Mouse (Mus musculus): Measurements from ENCODE around the gene Tamm41.

Tamm41 gene

GRCm38 (mm10) chr6:115037103-115038094 lies at the start of gene Tamm41:
Gene Tamm41 (minus strand): TSS chr6:115037876.
- DNase-seq (ENCODE audit: low spot score): peak; percentile 45

GRCm38 (mm10) chr6:115085274-115085841 lies 47.7 kb upstream of the Tamm41 start:
- DNase-seq (ENCODE audit: low spot score): no peak

DNA sequence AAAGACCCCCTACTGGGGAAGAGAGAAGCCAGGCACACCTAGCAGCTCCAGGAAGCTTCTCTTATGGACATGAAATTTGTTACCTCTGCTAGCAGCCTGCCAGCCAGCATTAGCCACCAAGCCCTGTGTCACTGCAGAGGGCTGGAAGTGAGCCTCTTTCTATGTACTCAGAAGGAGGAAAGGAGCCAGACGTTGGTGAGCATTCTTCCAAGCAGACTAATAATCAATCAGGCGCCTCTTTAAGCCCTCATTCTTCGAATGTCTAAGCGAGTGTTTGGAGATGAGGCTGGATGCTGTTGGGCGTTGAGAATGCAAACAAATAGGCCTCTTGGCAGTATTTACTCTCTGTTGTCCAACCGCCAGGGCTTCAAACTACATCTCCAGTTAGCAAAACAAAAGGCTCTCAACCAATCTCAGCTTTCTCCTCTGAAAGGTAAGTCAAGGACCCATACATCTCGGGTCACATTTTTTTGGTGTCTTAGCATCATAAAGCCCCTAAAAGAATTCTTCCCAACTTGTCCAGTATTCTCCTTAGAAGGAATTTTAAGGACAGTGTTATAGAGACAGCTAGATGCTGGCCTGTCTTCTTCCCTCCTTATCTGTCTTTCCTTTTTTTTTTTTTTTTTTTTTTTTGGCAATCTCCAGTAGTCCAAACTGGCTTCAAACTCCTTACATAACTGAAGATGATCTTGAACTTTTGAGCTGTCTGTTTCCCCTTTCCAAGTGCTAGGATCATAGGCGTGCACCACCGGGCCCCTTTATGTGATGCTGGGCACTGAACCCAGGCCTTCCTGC lies 39.3 kb upstream of the Tamm41 start:
- no peak for DNase-seq (ENCODE audit: low spot score)

GRCm38 (mm10) chr6:115072024-115072423 lies 34.3 kb upstream of the Tamm41 start:
- no peak for DNase-seq (ENCODE audit: low spot score)

GRCm38 (mm10) chr6:115065411-115066241 lies 27.9 kb upstream of the Tamm41 start:
- no peak for DNase-seq (ENCODE audit: low spot score)

GRCm38 (mm10) chr6:115062605-115063350 lies 25.1 kb upstream of the Tamm41 start:
- DNase-seq (ENCODE audit: low spot score): no peak

- DNase-seq (ENCODE audit: low spot score): no peak
Observed at GRCm38 (mm10) chr6:115059227-115059626, 21.6 kb upstream of the Tamm41 start.

DNA sequence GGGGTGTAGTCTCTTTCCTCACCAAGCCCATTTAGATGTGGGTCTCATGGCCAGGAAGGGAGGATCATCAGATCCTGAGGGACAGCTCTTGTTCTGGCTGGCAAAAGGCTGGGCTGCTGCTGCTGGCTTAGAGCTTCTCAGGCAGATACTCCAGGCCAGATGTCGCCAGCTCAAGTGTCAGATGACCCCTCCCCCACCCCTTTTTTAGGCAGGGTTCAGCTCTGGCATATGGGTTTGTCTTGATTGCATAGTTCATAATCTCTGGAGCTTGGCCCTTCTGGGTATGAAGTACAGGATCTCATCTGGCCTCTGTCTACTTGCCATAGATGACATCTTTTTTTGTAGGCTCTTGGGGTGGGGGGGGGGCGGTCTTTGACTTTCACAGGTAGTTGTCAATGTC lies 19.0 kb upstream of the Tamm41 start:
- DNase-seq (ENCODE audit: low spot score): no peak

GRCm38 (mm10) chr6:115055440-115055839 lies 17.8 kb upstream of the Tamm41 start:
- DNase-seq (ENCODE audit: low spot score): no peak

GRCm38 (mm10) chr6:115051586-115052197 lies 14.0 kb upstream of the Tamm41 start:
- no peak for DNase-seq (ENCODE audit: low spot score)

DNA sequence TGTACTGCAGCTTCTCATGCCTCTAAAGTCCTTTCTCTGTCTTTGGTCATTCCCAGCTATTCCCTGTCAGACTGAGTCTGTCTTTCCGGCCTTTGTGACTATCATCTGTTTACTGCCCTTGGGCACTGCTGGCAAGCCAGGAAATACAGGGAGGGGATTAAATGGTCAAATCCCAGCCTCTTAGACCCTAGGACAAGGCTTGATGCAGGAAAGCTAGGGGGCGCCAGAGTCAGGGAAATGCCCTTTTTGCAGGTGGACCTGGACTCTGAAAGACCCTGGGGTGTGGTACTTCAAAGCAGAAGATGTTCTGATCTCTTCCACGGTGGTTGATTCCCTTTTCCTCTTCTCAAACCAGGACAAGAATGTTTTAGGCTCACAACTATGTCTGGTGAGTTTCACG lies 11.3 kb upstream of the Tamm41 start:
- DNase-seq (ENCODE audit: low spot score): no peak

- DNase-seq (ENCODE audit: low spot score): no peak
Observed at GRCm38 (mm10) chr6:115047816-115048215, 10.1 kb upstream of the Tamm41 start.

GRCm38 (mm10) chr6:115046064-115046463 lies 8.4 kb upstream of the Tamm41 start:
- no peak for DNase-seq (ENCODE audit: low spot score)

GRCm38 (mm10) chr6:115044709-115045108 lies 7.0 kb upstream of the Tamm41 start:
- DNase-seq (ENCODE audit: low spot score): no peak

- no peak for DNase-seq (ENCODE audit: low spot score)
Observed at GRCm38 (mm10) chr6:115043657-115044500, 6.2 kb upstream of the Tamm41 start.

- no peak for DNase-seq (ENCODE audit: low spot score)
Observed at GRCm38 (mm10) chr6:115042609-115043008, 4.9 kb upstream of the Tamm41 start.

DNA sequence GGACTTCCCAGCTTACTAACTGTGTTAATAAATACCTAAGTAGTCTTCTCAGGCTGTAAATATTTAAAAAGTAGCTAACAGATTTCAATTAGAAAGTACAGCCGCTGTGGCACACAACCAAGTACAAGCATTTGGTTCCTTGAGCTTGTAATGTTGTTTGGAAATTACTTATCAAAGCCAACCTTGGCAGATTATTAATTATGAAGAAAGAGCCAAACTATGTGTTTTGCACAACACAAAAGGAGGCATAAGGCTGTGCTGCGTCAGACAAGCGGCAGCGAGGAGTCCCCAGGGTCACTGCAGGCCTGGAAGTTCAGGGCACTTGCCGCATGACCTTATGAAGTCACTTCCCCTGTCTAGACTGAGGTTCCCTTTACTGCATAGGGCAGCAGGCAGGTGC lies 4.2 kb downstream of the Tamm41 start:
- DNase-seq (ENCODE audit: low spot score): no peak

DNA sequence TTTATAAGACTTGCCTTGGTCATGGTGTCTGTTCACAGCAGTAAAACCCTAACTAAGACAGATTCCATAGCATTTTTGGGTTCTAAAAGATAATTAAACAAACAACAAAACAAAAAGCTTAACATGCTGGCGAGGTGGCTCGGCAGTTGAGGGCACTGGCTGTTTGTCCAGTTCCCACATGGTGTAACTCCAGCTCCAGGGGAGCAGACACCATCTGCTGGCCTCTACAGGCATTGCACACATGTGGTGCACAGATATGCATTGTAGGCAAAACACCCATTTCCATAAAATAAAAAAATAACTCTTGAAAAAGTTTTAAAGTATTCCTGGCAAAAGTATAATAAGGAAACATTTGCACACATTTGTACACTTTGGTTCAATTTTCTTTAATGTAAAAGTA lies 7.6 kb downstream of the Tamm41 start:
- DNase-seq (ENCODE audit: low spot score): no peak

GRCm38 (mm10) chr6:115029248-115029647 lies 8.4 kb downstream of the Tamm41 start:
- DNase-seq (ENCODE audit: low spot score): no peak

All from urinary bladder, postnatal 10 days (tissue).